Mouse (Mus musculus) small intestine, adult 2 months (tissue): Measurements from ENCODE around the gene Omg. TPM values are rescaled to one million over a fixed set of nuclear protein-coding genes. Genes with fewer than 3 reads are reported as not detected.

Experiments
- H3K27ac ChIP-seq: fragments of 200-500 bp; 2 replicates; pipeline ENCODE4 v1.5.1; 2012; ENCODE audit warnings: low read depth, low read length, control low read depth, inconsistent platforms; ENCODE audit not compliant: insufficient read depth
- H3K27me3 ChIP-seq: fragments of 200-500 bp; 2 replicates; pipeline ENCODE4 v1.6.1; 2012; ENCODE audit warnings: mild to moderate bottlenecking, moderate library complexity, low read length, inconsistent platforms; ENCODE audit not compliant: control insufficient read depth, insufficient read depth
- H3K36me3 ChIP-seq: fragments of 200-500 bp; 2 replicates; pipeline ENCODE4 v1.6.1; 2012; ENCODE audit warnings: mild to moderate bottlenecking, low read length, control low read depth, inconsistent platforms; ENCODE audit not compliant: control insufficient read depth, insufficient read depth
- H3K4me1 ChIP-seq: fragments of 200-500 bp; 2 replicates; pipeline ENCODE4 v1.6.1; 2012; ENCODE audit warnings: low read length, inconsistent platforms, mixed read lengths; ENCODE audit not compliant: control insufficient read depth, insufficient read depth, insufficient read length
- H3K4me3 ChIP-seq: fragments of 200-500 bp; 2 replicates; pipeline ENCODE4 v1.5.1; 2012; ENCODE audit warnings: low read depth, mild to moderate bottlenecking, control low read depth, inconsistent platforms, low read length, moderate library complexity
- CTCF ChIP-seq: fragments of 200-500 bp; IDR thresholded peaks from 2 replicates; pipeline ENCODE4 v1.5.1; 2012; ENCODE audit warnings: low read depth, mild to moderate bottlenecking, control low read depth, inconsistent platforms, low read length, moderate library complexity, mixed read lengths; ENCODE audit not compliant: insufficient replicate concordance, insufficient read length; ENCODE audit errors: extremely low read depth
- POLR2A ChIP-seq: fragments of 200-500 bp; IDR thresholded peaks from 2 replicates; pipeline ENCODE4 v1.6.1; 2012; ENCODE audit warnings: low read depth, mild to moderate bottlenecking, control low read depth, inconsistent platforms, low read length, moderate library complexity
- whole genome bisulfite sequencing: fragments of 180-500 bp; shearing (Covaris S2); methylation state at CpG from one replicate; pipeline ENCODE4 v1.1.7; 2018; 5-methylcytosine and 5-hydroxymethylcytosine counted together
- polyA plus RNA-seq: library from polyadenylated mRNA; depleted of rRNA; stranded (reverse); fragments of >200 nt; gene quantifications from 2 replicates; pipeline ENCODE4 v1.2.3, GENCODE M21; 2012; rRNA removed

Omg gene
- not detected in 2 replicates for polyA plus RNA-seq

GRCm38 (mm10) chr11:79503845-79504244 lies at the start of gene Omg:
TSS of gene Omg (minus strand) at chr11:79504084.
- 69% methylated on average over 8 of the region's 8 CpGs for WGBS
- no peaks in the 10 kb centered on the region for H3K4me1 ChIP-seq
- no peaks in the 10 kb centered on the region for H3K27me3 ChIP-seq
- TF ChIP-seq CTCF (no peak), POLR2A (no peak)
- H3K4me3 ChIP-seq: no peak within 1 kb of the TSS
- no peak within 1 kb of the TSS for H3K27ac ChIP-seq
- H3K36me3 ChIP-seq: no peaks in the 10 kb centered on the region

- TF ChIP-seq CTCF (no peak), POLR2A (no peak)
- Histone ChIP-seq H3K27me3 (no peaks in the 10 kb centered on the region), H3K4me3 (no peak overlapping the region), H3K36me3 (peaks cover 44% of the 10 kb centered on the region), H3K27ac (no peak overlapping the region), H3K4me1 (no peaks in the 10 kb centered on the region)
- 43% methylated on average over 1 of the region's 1 CpGs for WGBS
Measured at GRCm38 (mm10) chr11:79552622-79553021, 48.7 kb upstream of the Omg start.

DNA sequence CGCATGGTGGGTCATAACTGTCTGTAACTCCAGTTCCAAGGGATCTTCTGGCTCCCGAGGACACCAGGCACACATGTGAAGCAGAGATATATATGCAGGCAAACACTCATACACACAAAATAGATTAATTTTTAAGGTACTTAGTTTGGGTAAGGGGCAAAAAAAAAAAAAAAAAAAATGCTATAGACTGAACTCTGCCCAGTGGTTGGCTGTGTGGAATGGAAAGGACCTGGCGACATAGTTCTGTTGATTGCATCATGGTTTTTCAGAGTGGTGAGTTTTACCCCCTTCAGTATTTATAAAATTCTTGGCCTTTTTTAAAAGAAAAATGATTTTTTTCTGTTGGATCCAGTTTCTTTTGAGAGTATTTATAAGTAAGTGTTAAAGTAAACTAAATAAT lies 32.4 kb upstream of the Omg start:
- 93% methylated on average over 3 of the region's 3 CpGs for WGBS
- no peak for TF ChIP-seq POLR2A
- no peak for TF ChIP-seq CTCF
- Histone ChIP-seq H3K36me3 (0 out of 2 replicates have a peak, but pooled peaks cover 12% of the 10 kb centered on the region), H3K27me3 (no peaks in the 10 kb centered on the region), H3K4me3 (no peak overlapping the region), H3K4me1 (no peaks in the 10 kb centered on the region), H3K27ac (no peak overlapping the region)

GRCm38 (mm10) chr11:79535554-79535953 lies 31.7 kb upstream of the Omg start:
- 82% methylated on average over 4 of the region's 4 CpGs for WGBS
- Histone ChIP-seq H3K27me3 (no peaks in the 10 kb centered on the region), H3K4me3 (no peak overlapping the region), H3K27ac (no peak overlapping the region), H3K36me3 (0 out of 2 replicates have a peak, but pooled peaks cover 9% of the 10 kb centered on the region), H3K4me1 (no peaks in the 10 kb centered on the region)
- no peak for TF ChIP-seq CTCF
- TF ChIP-seq POLR2A: no peak

- H3K4me1 ChIP-seq: no peaks in the 10 kb centered on the region
- no peak overlapping the region for H3K27ac ChIP-seq
- no peak overlapping the region for H3K4me3 ChIP-seq
- H3K36me3 ChIP-seq: 0 out of 2 replicates have a peak, but pooled peaks cover 7% of the 10 kb centered on the region
- 82% methylated on average over 8 of the region's 8 CpGs for WGBS
- TF ChIP-seq CTCF (no peak), POLR2A (no peak)
- H3K27me3 ChIP-seq: no peaks in the 10 kb centered on the region
Measured at GRCm38 (mm10) chr11:79533950-79534690, 30.2 kb upstream of the Omg start.

- Histone ChIP-seq H3K4me3 (no peak overlapping the region), H3K4me1 (no peaks in the 10 kb centered on the region), H3K27me3 (no peaks in the 10 kb centered on the region), H3K36me3 (0 out of 2 replicates have a peak, but pooled peaks cover 6% of the 10 kb centered on the region), H3K27ac (no peak overlapping the region)
- TF ChIP-seq POLR2A: no peak
- 88% methylated on average over 6 of the region's 6 CpGs for WGBS
Measured at GRCm38 (mm10) chr11:79533311-79533710, 29.4 kb upstream of the Omg start.

- no peak overlapping the region for H3K4me3 ChIP-seq
- H3K36me3 ChIP-seq: no peaks in the 10 kb centered on the region
- H3K27ac ChIP-seq: no peak overlapping the region
- H3K27me3 ChIP-seq: no peaks in the 10 kb centered on the region
- H3K4me1 ChIP-seq: peaks cover 9% of the 10 kb centered on the region; the same call in 1 of the 2 replicates
- TF ChIP-seq POLR2A: no peak
- no peak for TF ChIP-seq CTCF
- WGBS: 95% methylated on average over 4 of the region's 4 CpGs
Measured at GRCm38 (mm10) chr11:79531485-79531884, 27.6 kb upstream of the Omg start.

GRCm38 (mm10) chr11:79530774-79531173 lies 26.9 kb upstream of the Omg start:
- Histone ChIP-seq H3K27me3 (no peaks in the 10 kb centered on the region), H3K27ac (peak overlapping the region; percentile 57; the same call in 1 of the 2 replicates), H3K4me3 (0 out of 2 replicates have a peak overlapping the region, but pooled peaks have one; percentile 11), H3K36me3 (0 out of 2 replicates have a peak, but pooled peaks cover 2% of the 10 kb centered on the region), H3K4me1 (peaks cover 11% of the 10 kb centered on the region; the same call in 1 of the 2 replicates)
- 86% methylated on average over 11 of the region's 11 CpGs for WGBS
- TF ChIP-seq POLR2A: no peak
- no peak for TF ChIP-seq CTCF
